Mouse (Mus musculus) adrenal gland, postnatal 25 days (tissue): ENCODE data around the gene Smagp. TPM values are rescaled to one million over a fixed set of nuclear protein-coding genes. Genes with fewer than 3 reads are reported as not detected.

ENCODE experiments used
- DNase-seq: peaks from one replicate; pipeline ENCODE4 v3.0.0; 2021; ENCODE audit warnings: mixed read lengths
- total RNA-seq: library from RNA; stranded (reverse); gene quantifications from 2 replicates; pipeline ENCODE4 v1.2.3, GENCODE M21; 2021

Gene Smagp
- total RNA-seq, 1 experiment from 2014 or later, result 39.0 TPM

- DNase-seq, result no peak
Observed at GRCm38 (mm10) chr15:100665411-100666218, 28.9 kb upstream of the Smagp start.

DNA sequence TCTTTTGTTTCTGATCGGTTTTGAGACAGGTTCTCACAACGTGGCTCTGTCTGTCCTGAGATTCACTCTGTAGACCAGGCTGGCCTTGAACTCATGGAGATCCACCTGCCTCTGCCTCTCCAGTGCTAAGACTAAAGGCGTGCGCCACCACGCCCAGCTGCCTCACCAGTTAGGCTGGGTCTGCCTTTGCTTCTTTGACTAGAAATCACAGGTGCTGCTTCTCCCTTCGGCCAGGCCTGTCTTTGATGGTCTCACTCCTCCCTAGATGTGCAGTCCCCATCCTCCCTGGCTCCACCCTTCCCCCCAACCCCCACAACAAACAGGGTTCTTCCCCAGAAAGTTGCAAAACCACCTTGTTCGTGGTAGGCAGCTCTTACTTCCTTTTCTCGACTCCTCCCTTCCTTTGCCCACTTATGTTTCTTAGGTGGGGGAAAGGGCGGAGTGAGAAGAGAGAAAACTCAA is 28.1 kb upstream of the Smagp start:
- DNase-seq, result no peak

DNA sequence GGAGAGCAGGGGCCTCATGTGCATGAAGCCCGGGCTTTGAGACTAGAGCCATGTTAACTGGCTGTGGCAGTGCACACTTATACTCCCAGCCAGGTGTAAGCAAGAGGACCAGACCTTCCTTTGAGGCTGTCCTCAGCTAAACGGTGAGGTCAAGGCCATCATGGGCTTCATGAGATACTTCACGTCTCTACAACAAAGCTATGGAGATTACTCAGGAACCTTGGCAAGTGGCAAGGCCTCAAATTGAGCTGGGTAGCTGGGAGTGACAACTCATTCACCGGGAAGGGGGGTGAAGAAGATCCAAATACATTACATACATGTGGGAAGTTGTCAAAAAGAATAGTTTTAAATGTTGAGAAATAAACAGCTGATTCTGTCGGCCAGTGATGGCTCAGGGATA is 24.1 kb upstream of the Smagp start:
- no peak for DNase-seq

DNA sequence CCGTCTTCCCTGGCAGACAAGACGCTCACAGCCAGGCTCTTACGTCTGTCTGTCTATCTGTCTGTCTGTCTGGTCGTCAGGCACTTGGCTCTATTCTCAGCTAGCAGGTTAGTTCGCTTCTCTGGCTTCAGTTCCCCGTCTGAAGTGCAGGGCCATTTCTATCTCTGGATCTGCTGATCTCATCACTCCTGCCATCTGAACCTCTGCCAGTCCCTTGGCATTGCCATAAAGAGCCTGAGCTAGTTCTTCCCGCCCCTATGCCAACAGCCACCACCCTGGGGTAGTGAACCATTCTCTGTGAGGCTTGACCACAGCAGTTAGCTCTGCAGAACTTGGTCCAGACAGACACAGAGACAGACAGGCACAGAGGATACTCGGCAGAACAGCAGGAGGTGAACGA is 23.6 kb upstream of the Smagp start:
- DNase-seq, result peak; percentile 30

GRCm38 (mm10) chr15:100655201-100655600 is 18.5 kb upstream of the Smagp start:
- DNase-seq, result no peak

DNA sequence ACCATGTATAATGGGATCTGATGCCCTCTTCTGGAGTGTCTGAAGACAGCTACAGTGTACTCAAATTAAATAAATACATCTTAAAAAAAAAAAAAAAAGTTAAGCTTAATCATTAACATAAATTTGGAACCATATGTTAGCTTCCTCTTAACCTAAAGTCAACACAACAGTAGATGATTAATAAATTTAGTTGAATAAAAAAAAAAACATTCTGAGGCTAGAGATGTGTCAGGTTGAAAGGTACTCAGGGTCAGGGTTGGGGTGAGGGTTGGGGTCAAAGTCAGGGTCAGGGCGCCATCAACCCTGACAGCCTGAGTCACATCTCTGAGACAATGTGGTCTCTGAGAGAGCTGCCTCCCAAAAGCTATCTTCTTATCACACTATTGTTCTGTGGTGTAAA is 17.5 kb upstream of the Smagp start:
- DNase-seq, result no peak

- DNase-seq, result no peak
Observed at GRCm38 (mm10) chr15:100651610-100652009, 14.9 kb upstream of the Smagp start.

DNA sequence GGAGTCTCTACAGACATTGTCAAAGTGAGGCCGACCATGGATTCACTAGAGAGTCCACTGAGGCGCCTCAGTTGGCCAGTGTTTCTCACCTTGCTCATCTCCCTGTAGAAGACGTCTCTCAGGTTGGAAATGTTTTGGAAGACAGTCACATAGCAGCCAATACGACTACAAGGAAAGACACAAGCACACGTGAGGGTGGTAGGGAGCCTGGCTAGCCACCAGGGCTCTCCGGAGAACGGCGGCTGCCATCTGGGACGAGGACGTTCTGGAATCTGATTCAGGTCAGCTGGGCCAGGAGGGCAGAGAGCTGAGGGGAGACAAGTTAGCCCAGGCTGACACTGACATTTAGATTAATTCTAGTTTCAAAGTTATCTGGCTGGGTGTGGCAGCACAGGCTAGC is 13.4 kb upstream of the Smagp start:
- DNase-seq, result no peak

DNA sequence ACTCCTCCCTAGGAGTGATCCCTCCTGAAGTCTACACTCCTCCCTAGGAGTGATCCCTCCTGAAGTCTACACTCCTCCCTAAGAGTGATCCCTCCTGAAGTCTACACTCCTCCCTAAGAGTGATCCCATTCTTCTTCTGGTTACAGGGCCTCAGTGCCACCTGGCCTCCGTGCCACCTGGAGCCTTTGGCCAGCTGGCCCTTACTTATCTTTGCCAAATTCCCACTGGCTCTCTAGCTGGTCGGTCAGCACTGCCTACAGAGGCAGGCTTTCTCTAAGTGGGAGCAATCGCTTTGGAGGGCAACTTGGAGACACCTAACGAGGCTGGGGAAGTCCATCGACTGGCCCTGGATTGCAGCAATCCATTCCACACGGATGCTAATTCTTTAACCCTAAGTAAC is 9.4 kb upstream of the Smagp start:
- no peak for DNase-seq

DNA sequence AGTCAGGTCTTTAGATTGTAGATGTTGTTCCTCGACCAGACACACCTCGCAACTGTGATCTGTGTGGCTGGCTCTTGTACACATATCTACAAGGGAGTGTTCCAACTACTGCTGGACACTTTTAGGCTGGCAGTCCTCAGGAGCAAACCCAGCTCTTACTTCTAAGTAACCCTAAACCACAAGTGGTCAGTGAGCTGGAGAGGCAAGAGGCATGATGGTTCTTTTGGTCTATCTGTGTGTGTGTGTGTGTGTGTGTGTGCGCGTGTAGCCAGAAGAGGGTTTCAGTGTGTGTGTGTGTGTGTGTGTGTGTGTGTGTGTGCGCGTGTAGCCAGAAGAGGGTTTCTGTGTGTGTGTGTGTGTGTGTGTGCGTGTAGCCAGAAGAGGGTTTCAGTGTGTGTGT is 5.7 kb upstream of the Smagp start:
- no peak for DNase-seq

DNA sequence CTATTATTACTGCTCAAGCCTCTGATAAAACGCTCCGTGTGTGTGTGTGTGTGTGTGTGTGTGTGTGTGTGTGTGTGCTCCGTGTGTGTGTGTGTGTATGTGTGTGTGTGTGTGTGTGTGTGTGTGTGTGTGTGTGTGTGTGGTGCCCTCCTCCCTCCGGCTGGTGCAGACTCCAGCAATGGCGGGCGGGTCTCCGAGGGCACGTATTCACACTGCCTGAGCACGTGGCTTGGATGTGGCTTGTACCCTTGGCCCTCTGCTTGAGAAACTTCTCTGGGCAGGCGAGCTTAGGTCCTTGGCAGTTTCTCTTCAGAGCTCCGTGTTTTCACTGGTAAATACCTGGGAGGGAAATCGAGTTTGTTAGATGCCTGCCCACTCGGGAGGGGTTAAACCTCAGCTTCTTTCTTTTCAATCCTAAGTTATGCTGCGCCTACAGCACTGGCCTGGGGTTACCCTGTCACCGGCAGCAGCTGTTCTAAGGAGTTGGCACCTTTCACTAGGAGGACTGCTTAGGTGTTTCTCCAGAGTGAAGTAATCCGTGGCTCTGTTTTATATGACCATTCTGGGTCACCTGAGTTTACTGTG is 4.6 kb upstream of the Smagp start:
- DNase-seq, result no peak

- DNase-seq, result no peak
Observed at GRCm38 (mm10) chr15:100639972-100640750, 3.4 kb upstream of the Smagp start.

DNA sequence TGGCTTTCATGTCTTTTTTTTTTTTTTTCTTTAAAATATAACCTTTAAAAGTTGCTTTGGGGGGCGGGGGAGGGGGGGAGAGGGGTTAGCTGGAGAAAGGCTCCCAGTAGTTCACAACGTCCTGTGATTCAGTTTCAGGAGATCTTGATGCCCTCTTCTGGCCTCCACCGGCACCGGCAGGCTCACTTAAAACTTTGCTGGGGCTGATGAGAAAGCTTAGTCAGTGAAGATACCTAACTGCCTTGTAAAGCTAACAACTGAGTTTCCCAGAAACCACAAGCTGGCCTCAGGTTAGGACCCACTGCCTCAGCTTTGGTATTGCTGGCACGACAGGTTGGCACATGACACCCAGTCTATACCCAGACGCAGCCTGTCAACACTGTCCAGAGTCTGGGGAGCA is 921 bp upstream of the Smagp start:
- DNase-seq, result peak; percentile 58

DNA sequence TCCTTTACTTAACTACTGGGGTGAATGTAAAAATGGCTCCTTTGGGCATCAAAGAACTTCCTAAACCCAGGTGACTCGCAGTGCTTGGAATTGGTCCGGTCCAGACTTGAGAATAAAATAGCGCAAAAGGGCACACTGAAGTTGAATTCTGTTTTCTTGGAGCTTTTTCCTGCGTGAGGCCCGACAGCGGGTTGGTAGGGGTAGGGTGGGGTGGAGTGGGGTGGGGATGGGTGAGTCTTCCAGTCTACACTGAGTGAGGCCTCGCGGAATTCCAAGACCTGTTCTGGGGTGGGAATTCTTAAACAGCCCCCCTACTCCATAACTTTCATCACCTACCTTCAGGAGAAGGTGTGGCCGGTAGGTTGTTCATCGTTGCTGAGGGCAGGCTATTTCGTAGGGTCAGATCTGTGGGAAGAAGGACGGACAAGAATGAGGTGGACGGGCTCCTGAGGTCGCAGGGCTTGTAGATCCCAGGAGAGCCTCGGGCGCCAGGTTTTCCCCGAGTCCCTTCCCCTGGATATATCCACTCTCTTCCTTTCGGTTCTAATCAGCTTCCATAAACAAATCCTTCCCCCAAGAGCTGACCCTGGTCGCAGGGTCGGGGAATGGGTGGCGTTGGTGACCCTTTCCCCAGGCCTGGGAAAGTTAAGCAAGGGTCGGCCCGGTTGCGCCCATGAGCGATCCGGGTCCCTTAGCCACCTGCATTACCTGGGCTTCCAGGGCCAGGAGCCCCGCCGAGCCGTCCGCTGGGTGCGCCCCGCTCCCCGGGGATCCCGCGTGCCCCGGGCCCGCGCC is 692 bp downstream of the Smagp start:
- DNase-seq, result no peak

GRCm38 (mm10) chr15:100635239-100635638 is 1.5 kb downstream of the Smagp start:
- no peak for DNase-seq

DNA sequence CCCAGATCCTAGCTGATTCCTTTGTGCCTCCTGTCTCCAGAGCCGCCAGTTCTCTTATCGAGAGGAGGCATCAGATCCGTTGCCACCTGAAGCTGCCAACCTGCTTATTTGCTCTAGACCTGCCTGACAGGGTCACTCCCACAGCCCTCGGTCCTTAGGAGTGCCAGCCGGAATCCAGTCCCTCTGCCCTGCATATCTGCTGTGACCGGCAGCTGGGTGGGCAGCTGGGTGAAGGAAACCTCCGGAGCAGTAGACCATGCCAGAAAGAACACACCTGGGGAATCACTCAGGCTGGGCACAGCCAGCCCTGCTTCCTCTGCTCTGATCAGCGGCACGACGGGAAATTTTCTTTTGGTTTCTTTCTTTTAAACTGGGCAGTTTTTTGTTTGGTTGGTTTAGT is 3.4 kb downstream of the Smagp start:
- DNase-seq, result no peak

GRCm38 (mm10) chr15:100632323-100632722 is 4.4 kb downstream of the Smagp start:
- DNase-seq, result no peak

DNA sequence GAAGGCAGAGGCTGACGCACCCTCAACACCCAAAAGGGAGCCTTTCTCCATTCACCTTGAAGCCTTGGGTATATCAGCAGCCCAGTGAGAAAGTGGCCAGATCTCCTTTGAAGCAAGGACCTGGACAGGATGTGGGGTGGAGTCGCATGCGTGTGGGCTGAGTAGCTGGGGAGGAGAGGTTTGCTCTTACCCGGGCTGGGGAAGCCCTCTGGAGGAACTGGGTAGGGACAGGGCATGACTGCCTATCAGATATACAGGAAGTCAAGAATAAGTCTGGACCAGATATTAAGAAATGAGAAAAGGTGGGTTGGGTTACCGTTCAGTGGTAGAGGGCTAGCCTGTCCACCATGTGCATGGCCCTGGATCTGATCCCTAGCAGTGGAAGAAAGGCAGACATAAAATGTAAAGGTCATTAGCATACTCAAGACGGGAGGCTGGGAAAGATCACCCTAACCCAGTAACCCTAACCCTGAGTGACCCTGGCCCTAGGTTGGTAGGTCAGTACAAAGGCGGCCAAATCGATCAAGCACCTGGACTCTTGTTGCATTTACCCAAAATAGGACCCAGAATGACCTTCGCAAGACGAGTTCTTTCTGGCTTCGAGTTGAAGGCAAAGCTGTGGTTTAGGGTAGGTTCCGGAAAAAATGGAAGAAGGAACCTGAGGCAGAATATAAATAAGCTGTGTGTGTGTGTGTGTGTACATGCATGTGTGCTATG is 5.1 kb downstream of the Smagp start:
- DNase-seq, result no peak

GRCm38 (mm10) chr15:100630126-100630525 is 6.6 kb downstream of the Smagp start:
- no peak for DNase-seq

DNA sequence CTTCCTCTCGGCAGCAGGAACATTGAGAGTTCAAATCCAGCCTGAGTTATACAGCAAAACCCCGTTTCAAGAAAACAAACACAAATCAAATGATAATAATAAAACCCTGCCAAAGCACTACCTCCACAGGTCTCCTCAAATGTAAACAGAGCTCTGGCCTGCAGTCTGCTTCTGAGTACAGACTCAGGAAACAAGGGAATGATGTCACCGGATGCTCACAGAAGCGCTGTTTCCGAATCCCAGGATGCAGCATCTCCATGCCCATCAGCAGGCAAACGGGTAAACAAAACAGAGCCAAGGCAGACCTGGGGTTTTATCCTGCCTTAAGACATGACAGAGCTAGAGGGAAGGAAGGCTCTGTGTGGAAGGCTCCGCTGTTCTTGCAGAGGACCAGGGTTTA is 7.9 kb downstream of the Smagp start:
- DNase-seq, result no peak

GRCm38 (mm10) chr15:100627774-100628370 is 8.9 kb downstream of the Smagp start:
- no peak for DNase-seq
